Mouse (Mus musculus) right cerebral cortex, postnatal 14 days (tissue): ENCODE measurements around the gene Gm49333.
A peak's percentile ranks its signal among the peaks of the same experiment; 100 is the strongest.

Experiments
- DNase-seq: peaks from one replicate; pipeline ENCODE4 v3.0.0; 2022

Gm49333 gene

DNA sequence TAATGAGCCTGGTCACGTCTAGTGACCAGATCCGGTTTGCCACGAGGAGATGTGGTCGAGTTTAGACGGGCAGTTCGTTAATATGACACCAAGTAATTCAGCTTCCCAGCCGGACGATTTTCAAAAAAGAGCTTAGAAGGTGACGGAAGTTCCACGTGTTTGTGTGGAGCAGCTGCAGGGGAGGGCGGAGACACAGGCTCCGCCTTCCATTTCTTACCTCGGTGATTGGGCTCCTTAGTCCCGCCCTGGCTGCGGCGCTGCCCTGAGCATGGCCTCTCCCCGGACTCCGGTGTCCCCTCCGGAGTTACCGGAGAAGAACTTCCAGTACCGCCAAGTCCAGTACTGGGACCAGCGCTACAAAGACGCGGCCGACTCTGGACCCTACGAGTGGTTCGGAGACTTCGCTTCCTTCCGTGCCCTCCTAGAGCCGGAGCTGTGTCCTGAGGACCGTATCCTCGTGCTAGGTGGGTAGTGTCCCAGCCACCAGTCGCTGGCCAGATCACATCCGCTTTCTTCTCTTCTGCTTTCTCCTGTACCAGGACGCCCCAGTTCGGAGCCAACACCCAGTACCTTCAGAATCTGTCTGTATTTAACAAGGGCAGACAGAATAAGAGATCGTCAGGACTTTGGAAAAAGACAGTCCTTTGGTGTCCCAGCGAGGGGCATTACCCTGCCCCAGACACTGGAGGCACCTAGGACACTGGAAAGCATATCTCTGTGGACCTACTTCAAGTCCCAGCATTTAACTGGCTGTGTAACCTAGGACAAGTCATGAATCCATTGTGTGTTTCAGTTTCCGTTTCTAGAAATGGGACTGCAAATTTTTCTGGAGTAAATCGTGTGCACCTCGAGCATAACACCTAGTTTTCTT, at the start of gene Gm49333, which contains the start of the genes Eef1akmt4 and Alg3:
Gene Gm49333, plus strand, starts transcription at position 254 of the 871 bp plus-strand sequence.
Gene Eef1akmt4, plus strand, starts transcription at position 237 of the 871 bp plus-strand sequence.
Gene Alg3, minus strand, starts transcription at position 379 of the 871 bp plus-strand sequence.
- DNase-seq = peak; percentile 68

DNA sequence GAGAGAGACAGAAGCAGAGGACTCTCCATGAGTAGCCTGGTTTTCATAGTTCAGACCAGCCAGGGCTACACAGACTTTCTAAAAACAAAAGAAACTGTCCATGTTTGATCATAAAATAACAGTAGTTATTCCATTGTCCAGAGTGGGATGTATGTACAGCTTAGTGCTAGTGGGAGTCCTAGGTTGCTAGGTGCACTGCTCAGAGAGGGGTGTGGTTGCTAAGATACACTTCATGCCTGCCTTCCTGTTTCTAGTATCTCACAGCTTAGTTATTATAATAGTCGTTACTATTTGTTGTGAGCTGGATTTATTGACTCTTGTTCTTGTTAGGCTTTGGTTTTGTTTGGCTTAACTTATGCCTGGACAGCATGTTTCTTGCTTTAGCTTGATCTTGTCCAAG, 46.3 kb upstream of the Gm49333 start:
- no peak for DNase-seq

DNA sequence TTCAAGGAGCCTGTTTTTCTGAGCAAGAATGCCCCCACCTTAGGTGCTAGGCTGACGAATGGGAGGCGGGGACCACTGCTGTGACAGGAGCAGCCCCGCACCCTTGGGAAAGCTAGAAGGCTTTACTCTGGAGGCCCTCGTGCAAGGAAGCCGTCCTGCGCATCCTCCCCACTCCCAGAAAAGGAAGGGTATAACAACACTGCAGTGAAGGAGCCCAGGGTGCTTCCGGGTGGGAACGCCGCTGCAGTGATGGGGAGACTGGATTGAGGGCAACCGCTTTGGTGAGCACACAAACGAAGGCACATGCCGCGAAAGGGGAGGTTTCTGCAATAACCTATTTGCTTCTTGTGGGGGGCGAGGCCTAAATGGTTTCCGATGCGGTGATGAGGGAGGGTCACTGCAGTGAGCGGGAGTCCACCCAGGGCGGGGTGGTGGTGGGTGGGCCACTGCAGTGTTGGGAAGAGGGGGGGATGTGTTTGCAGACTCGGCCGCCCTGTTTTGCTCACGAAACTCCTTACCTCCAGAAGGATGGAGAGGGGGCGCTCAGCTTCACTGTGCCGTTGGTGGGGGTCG, 22.0 kb upstream of the Gm49333 start, which contains the start of gene Vwa5b2:
Gene Vwa5b2, plus strand, starts transcription at position 106 of the 573 bp plus-strand sequence.
- DNase-seq = peak; percentile 53

DNA sequence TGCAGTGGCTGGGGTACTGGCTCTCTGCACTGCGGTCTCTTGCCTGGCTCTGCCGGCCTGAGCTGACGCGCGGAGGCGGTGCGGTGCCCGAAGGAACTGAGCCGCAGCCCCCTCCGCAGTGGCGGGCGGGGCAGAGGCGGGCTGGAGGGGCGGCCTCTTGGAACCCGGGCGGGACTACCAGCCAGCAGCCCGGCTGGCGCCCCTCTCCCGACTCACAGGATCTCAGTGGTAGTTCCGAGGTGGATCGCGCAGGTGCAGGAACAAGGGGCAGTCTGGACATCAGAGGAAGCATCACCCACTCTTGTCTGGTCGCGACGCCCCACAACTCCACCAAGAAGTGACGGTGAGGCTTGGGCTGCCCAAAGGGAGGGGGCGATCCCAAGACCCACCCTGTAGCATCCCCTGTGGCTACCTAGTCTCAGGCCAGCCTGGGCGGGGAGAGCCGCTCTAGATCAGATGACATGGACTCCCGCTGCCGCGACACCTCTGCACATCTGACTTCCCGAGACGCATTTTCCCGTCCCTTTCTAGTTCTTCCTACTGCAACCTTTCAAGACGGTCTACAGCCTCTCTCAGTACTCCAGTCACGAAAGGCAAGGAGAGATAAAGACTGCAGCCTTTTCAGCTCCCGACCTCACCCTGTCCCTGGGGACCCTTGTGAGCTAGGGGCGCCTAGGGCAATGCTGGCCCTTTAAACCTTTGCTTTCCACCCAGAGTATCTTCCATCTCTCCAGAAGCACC, 21.3 kb upstream of the Gm49333 start:
- DNase-seq = peak; percentile 66

DNA sequence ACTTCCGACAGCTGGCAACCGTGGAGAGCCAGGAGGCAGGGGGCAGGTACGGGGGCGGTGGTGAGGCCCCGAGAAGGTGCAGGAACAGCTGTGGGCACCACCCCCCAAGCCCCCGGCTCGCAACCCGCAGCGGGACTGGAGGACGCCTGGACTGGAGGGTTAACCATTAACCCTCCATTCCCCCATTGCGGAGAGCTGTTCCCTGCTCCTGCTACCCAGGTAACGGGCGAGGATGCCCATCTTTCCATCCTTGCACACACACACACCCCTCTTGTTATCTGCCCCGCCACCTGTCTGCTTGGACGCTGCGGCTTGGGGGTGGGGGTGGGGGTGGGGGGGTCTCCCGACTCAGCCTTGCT, 20.8 kb upstream of the Gm49333 start:
- no peak for DNase-seq

DNA sequence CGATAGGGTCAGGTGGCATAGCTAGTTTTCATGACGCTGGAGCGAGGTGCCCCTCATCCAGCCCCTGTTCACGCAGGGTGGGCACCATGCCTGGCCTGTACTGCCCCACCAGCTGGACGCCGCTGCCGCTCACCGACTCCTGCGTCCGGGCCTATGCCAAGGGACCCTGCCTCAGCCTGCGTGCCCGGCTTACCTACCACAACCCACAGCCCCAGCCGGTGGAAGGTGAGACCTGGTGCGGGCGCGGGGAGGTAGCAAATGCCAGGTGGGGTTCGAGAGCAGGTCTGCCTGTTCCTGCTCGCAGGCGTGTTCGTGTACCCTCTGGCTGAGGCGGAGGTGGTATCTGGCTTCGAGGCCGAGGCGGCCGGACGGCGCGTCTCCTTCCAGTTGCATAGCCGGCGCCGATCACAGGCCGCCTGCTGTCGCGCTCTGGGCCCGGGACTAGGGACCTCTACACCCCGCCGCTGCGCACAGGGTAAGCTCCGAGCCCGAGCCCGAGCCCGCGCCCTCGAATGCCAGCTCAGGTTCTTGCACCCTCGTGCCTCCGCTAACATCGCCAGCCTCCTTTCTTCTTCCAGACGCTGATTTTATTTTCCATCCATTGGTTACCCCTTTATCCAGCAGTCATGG, 20.2 kb upstream of the Gm49333 start:
- DNase-seq = no peak

DNA sequence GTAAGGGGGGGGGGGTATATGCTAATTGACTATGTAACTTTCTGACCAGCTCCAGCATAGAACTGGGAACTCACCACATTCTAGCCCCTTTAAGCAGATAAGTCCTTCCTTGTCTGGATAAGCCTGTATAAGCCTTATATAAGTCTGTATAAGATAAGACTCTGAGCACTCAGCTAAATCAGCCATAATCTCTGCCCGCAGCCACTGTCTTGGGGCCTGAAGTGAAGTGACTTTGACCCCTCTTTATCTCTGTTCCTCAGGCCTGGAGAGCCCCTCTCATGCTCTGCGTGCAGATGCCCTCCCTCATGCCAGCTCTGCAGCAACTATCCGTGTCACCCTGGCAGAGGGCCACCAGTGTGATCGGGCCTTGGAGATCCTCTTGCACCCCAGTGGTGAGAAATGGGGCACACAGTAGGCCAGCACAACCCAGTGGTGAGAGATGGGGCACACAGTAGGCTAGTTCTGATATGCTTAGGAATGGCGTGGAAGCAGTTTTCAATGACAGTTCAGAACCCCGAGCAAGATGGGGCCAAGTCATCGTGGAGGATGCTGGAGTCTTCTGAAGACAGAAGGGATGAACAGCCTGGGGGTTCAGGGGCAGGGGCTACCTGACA, 16.2 kb upstream of the Gm49333 start:
- no peak for DNase-seq

DNA sequence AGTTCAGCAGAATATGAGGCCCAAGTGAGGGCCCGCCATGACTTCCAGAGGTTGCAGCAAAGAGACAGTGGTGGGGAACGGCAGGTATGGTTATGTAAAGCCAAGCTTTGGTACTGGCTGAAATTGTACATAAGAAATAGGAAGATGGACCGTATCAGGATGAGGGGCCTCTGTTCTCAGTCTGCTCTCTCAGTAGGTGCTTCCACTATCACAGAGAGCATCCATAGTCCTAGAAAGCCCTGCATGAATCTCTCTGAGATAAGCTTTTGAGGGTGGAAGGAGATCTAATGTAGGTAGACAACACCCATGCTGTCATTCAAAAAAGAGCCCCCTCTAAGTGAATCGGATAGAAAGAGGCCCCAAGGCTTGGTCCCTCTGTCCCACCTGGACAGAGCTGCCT, 15.7 kb upstream of the Gm49333 start:
- DNase-seq = no peak

DNA sequence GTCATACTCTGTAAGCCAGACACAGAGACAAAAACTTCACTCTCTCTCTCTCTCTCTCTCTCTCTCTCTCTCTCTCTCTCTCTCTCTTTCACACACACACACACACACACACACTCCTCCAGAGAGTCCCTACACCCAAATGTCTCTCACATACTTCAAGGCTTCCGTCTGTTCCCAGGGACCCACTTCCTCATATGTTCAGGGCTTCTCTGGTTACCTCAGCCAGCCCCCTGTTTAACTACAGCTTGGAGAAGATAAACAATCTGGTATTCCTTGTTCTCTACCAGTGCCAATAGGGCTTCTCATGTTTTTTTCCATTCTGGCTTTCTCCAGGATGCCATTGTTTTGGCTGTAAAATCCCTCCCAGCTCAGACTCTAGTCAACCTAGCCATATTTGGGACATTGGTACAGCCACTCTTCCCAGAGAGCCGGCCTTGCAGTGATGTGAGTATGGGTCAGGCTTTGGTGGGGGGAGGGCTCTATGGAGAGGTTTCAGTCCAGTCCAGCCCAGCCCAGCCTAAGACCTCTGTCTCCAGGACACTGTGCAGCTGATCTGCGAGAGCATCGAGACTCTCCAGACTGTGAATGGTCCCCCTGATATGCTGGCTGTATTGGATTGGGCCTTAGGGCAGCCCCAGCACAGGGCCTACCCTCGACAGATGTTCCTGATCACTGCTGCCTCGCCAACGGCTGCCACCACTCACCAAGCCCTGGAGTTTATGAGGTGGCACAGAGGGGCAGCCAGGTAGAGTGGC, 14.5 kb upstream of the Gm49333 start:
- no peak for DNase-seq

DNA sequence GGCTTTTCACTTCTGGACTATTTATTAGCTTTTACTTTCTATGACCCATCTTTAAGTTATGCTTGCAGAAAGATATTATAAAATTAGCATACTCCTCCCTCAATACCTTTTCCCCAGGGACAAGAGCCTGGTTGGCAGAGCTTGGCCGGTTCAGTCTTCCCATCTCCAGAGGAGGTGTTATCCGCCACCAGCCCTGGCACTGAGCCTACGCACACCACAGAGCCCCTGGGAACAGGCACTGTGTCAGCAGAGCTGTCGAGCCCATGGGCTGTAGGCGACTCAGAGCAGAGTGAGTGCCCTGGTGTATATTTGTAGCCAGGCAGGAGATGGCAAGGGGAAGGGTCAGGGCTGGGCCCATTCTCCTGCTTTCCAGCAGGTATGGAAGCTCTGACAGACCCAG, 10.9 kb upstream of the Gm49333 start:
- DNase-seq = no peak

DNA sequence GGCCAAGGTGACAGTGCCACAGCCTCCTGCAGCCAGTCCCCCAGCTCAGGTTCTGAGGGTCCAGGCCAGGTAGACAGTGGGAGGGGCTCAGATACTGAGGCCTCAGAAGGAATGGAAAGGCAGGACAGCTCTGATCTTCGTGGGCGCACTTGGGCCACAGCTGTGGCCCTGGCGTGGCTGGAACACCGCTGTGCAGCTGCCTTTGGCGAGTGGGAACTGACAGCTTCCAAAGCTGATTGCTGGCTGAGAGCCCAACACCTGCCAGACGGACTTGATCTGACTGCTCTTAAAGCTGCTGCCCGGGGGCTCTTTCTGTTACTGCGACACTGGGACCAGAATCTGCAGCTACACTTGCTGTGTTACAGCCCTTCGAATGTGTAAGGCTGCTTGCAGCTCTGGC, 6.7 kb upstream of the Gm49333 start:
- no peak for DNase-seq

DNA sequence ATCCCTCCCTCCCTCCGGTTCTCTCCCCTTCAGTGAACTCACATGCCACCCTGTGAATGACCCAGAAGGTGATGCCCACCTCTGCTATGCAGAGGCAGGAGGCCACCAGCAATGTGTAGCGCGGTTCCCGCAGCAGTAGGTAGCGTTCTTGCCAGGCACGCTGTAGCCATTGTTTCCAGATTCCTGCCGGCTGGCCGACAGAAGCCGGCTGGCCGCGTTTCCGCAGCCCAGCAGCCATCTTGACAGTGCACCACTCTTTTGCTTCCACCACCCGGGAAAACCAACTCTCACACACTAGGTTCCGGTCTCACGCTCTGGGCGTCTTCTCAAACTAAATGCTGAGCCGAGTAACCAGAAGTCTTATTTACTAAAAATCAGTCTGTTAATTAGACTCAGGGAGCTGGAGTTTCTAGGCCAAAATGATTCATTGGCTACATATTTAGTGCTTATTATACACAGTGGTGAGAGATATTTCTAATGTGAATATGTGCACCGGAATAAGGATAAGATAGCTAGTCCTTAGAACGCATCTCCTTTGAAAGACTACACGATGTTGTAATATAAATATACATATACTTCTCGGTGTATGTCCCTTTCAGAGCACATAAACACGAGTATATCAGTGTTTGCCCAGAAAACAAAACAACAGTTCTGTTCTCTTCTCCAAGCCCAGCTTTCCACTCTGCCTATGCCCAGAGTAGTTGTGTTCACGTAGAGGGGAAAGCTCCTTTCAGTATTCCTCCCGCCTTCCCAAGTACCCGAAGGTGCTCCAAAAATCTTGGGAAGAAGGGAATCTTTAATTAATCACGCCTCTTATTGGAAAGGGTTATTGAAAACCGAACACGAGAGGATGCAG, 681 bp upstream of the Gm49333 start:
- peak; percentile 63 for DNase-seq

DNA sequence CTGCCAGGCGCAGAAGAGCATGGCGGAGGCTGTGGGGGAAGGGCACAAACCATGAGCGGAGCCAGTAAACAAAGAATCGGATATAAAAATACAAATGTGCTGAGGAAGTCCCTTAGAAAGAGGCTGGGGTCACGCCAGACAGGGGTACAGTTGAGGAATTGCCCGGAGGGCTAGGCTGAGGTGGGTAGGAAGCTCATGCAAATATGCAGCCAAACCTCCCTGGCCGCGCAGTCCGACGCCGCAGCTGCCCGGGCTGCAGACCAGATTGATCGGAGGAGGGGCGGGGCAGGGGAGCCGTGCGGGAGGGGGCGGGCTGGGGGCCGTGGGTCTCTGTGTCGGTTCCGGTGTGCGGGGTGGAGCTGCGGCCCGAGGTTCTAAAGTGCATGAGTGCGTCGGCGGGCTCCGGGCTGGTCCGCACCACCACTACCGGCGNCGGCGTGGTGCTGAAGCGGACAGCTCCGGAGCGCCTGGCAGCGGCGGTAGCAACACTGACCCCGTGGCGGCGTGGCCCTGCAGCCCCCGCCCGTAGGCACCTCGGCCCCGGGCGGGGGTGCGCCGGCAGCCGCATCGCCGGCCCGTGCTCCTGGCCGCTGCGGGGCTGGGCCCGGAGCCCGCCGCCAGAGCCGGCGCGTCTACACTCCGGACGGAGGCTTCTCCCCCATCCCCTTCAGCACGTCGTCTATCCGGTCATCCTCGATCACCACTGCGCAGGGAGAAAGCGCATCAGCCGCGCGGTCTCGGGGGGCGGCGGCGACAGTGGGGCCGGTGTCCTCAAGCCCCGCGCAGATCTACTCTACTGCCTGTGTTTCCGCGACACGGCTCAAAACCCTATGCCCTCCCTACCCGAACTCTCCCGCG, 8.4 kb downstream of the Gm49333 start:
- no peak for DNase-seq

DNA sequence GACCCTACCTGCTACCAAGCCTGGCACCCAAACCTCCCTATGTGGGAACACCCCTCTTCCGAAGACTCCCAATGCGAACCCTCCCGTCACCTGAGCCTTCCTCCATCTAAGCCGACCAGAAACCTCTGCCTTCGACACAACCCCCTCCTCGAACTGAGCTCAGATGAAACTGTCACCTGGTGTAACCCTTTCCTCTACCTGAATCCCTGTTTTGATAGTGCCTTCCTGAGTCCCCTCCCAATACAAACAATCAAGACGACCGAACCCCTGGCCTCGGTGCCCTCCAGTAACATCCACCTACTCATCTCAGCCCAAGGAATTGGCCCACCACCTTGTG, 9.0 kb downstream of the Gm49333 start:
- DNase-seq = no peak

DNA sequence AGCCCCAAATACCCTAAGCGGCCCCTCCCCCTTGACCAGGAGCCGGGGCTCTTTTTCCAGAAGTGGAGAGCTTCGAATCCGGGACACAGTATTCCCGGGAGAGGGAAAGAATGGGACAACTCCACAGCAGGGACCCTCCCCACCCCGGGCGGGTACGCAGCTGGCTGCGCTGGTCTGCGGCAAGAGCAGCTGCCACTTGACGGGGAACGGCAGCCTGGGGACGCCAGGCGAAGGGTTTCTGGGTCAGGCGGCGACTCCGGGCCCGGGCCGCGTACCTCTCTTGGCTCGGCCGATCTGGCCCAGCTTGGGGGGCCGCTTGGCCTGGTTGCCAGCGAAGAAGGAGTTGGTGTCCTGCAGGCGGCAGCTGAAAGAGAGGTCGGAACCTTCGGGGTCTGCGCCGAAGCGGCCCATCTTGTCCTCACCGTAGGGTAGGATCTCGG, 9.4 kb downstream of the Gm49333 start:
- peak; percentile 24 for DNase-seq

DNA sequence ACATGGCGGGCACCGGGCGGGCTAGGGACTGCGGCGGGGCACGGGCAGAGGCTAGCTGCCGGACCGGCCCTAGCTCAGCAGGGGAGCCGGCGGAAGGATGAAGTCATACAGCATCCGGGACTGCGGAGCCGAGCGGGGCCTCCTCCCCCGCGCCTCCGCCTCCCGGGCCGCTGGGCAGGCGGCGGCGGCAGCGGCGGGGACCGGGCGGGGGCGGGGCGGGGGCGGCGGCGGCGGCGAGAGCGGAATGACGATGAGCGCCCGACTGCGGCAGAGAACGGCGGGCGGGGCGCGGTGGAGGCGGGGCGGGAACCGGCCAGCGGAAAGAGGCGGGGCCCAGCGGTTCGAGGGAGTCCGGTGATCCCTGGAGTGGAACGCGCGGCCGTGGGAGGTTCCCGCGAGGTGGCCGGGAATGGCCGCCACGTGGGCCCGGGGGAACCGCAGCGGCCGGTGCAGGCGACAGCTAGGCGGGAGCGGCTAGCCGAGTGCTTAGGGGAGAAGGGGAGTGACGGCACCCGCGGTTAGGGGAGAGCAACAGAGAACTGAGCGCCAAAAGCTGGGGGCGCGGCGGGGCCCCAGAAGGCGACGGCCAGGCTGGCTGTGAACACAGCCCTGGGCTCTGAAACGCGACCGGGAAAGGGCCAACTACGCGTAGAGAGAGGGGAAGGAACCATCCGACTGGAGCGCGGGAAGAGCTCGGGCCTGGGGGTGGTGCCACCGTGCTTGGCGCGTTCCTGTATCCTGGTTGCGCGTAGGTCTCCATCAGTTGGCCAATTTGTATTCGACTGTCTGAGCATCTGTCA, 10.0 kb downstream of the Gm49333 start, which contains the start of gene Camk2n2:
Gene Camk2n2, minus strand, starts transcription at position 97 of the 800 bp plus-strand sequence.
- DNase-seq = peak; percentile 55

DNA sequence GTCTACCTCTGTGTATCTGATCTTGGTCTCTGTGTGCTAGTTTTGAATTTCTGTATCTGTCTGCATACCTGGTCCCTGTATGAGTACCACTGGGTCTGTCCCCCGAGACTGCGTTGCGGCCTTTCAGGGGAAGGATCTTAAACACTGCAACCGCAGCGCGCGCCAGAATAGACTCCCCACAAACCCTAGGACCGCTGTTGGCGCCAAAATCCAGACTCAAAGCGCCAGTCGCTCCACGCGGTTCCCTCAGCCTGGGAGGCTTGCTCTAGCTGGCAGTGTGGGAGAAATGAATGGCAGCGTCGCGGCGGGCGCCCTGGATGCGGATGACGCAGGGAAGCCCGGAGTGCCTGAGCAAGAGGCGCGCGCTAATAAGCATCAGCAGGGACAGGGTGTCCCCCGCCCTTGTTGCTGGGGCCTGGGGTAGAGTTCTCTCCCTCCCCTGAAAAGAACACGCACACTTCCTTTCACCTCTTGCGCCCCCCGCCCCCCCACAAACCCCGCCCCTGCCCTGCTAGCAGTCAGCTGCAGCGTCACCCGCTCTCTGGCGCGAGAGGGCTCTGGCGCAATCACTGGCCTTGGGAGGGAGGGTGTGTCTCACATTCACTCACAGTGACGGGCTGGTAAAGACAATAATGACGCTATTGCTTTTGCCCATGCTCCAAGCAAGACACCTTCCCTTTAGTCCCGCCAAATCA, 10.7 kb downstream of the Gm49333 start:
- peak; percentile 68 for DNase-seq

DNA sequence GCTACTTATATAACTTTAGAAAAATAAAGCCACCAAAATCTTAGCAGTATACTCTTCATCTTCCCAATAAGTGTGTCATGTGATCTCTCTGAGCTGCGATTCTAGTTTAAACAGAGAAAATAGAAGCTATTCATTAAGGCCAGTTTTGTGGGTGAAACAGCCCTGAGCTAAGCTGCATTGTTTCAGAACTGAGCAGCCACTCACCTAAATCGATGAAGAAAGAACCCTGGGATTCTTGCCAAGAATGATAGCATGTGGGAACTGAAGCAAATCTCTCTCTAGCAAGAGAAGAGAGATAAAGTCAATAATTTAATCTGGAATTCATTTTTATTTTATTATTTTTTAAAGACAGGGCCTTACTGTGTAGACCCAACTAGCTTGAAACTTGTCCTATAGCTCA, 11.8 kb downstream of the Gm49333 start:
- no peak for DNase-seq
